Mouse (Mus musculus): Measurements from ENCODE around the gene Gm3776.
"Not testable (repeated sequence)": the region's sequence is repeated elsewhere in the genome, so short reads cannot be mapped to it uniquely, and the experiment has no call there.

Gene Gm3776

DNA sequence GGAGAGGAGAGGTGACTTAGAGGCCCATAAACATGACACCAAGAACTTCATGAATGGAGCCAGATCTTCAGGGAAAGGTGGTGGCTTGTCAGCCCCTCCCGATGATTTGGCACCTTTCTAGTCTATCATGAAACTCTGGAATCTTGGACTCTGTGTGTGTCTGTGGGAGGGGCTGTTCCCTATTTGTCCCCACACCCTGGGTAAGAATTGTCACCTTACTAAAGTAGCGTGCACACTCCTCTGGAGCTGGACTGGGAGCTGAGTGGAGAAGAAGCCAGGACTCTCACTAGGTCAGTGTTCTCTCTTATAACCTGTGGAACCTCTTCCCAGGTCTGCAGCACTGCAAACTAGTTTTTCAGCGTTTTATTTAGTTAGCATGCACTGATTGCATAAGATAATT lies at the start of gene Gm3776:
TSS of gene Gm3776 (plus strand) at position 216 of the 400 bp plus-strand sequence.
- ATAC-seq (ENCODE audit: insufficient number of reproducible peaks, low FRiP score, low TSS enrichment) = not testable (repeated sequence)

DNA sequence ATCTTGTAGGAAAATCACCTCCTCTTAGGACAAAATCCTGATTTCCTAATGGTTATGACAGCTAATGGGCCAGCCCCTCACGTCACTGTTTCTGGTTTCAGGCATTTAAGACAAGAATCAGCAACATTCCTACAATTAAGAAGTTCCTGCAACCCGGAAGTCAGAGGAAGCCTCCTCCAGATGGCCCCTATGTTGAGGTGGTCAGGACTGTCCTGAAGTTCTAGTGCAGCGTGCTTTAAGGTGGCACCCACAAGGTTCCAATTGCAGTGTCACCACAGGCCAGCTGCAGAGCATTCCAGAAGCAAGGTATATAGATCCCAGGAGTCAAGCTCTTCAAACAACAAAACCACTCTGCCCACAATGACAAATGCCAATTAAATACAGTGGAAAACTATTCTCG lies 48.0 kb upstream of the Gm3776 start:
- no peak for ATAC-seq (ENCODE audit: insufficient number of reproducible peaks, low FRiP score, low TSS enrichment)

DNA sequence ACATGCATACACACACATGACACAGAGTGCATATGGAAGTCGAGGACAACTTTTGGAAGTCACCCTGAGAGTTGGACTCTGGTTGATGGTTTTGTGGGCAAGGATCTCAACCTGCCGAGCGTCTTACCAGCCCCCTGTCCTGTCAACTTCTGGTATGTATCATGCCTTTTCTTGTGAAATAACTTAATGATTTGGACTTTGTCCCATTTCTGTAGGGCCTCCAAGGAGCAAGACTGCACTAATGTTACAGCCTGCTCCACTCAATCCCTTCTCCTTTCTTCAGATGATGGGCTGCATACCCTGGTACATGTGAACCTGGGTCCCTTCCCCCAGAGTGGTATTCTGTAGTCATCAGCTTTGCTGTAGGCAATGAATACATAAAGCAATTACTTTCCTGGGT lies 46.9 kb upstream of the Gm3776 start:
- no peak for ATAC-seq (ENCODE audit: insufficient number of reproducible peaks, low FRiP score, low TSS enrichment)

DNA sequence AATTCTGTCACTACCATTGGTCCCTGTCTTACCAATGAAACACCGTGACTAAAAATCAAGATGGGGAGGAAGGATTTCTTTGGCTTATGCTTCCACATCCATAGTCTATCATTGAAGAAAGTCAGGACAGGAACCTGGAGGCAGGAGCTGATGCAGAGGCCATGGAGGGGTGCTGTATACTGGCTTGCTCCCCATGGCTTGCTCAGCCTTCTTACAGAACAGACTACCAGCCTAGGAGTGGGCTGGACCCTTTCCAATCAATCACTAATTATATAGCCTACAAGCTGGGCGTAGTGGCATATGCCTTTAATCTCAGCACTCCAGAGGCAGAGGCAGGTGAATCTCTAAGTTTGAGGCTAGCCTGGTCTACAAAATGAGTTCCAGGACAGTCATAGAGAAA lies 46.1 kb upstream of the Gm3776 start:
- no peak for ATAC-seq (ENCODE audit: insufficient number of reproducible peaks, low FRiP score, low TSS enrichment)

DNA sequence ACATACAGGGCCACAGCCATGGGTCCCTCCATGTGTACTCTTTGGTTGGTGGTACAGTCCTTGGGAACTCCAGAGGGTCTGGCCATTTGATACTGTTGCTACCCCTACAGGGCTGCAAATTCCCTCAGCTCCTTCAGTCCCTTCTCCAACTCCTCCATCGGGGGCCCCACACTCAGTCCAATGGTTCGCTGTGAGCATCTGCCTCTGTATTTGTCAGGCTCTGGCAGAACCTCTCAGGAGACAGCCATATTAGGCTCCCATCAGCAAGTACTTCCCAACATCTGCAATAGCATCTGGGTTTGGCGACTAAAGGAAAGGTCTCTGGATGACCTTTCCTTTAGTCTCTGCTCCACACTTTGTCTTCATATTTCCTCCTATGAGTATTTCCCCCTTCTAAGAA lies 45.4 kb upstream of the Gm3776 start:
- ATAC-seq (ENCODE audit: insufficient number of reproducible peaks, low FRiP score, low TSS enrichment) = no peak

DNA sequence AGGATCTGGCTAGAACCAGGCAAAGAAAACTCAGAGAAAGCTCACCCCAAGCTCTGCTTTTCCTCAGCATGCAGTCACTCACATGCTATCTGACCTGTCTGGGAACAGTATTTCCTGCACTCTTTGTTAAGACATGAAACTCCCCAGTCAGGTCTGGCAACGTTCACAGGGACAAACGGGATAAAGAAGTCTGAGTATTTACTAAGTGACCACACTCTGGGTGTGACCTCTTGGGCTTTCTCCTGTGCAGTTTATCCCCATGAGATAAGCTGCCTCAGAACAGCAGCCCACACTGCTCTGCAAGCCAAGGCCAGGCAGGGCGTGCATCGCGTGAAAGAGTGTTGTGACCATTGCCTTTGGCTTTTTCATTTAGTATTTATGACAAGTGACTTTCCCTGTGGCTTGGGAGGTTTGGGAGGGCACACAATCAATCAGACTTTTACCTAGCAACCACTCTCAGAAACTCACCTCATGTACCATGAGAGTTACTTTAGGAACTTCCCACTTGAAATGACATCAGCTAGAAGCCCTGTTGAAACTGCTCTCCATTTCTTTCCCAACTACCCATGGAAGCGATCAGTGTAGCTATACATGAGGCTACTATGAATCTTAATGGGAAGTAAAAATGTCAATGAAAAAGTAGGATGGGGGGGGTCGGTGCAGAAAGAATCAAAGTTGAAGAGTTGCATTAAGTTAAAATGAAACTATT lies 44.4 kb upstream of the Gm3776 start:
- ATAC-seq (ENCODE audit: insufficient number of reproducible peaks, low FRiP score, low TSS enrichment) = no peak

DNA sequence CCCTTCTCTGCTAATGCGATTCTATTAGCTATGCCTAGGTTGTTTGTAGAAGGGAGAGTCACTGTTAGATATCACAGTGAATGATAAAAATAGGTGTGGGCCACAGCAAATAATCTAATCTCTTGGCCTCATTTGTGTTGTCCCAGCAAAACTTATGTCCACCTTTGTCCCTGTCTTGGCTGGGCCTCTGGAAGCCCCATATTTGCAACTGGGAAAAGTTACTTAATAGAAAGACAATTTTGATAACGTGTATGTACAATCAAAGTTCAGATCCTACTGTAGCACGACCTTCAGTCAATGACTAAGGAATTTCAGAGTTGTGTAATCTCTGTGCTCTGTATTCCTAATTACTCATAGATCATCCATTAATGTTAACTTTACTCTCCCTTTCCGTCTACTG lies 39.9 kb upstream of the Gm3776 start:
- ATAC-seq (ENCODE audit: insufficient number of reproducible peaks, low FRiP score, low TSS enrichment) = no peak

DNA sequence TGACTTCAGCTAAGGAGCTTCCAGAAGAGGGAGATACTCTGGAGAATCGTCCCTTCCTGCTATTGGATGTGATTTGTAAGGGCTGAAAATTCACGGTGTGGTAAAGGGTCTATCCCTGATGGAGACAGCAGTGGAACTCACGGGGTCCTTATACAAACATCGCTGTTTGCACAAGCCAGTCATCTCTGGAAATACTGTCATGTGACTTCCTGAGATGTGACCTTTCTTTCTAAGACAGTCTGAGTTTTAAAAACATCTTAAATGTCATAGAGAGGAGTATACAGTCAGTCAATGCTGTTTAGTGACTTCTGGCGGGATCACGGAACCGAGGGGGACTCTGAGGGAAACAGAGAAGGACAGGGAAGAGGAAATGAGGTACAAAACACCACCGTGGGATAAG lies 34.3 kb upstream of the Gm3776 start:
- ATAC-seq (ENCODE audit: insufficient number of reproducible peaks, low FRiP score, low TSS enrichment) = no peak

DNA sequence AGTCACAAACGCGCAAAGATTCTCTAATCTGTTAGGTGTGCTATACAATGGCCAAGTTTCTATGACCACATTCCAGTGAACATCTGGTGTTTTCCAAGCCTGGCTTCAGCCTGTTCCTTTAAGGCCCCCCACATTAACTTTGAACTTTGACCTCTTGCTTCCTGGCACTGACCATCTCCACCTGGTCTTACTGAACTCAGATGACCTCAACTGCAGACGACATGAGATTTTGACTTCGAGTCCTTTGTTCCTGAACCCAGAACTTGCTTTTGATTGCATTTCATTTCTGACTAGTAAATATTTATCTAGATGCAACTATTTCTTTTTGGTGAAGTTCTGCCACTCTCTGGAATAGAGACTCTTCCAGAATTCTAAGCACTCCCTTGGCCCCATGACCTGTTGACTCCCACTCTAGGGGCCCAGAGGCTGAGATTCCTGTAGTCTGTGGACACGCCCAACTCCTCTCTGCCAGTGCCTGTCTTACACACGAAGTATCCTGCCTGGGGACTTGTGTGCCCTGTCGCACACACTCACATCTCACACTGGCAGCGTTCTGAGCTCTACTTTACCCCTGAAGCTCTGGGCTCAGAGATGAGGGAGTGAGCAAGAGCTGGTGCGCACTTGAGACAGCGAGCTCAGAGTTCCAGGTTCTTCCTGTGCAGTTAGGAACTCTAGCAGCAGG lies 33.6 kb upstream of the Gm3776 start:
- ATAC-seq (ENCODE audit: insufficient number of reproducible peaks, low FRiP score, low TSS enrichment) = no peak

DNA sequence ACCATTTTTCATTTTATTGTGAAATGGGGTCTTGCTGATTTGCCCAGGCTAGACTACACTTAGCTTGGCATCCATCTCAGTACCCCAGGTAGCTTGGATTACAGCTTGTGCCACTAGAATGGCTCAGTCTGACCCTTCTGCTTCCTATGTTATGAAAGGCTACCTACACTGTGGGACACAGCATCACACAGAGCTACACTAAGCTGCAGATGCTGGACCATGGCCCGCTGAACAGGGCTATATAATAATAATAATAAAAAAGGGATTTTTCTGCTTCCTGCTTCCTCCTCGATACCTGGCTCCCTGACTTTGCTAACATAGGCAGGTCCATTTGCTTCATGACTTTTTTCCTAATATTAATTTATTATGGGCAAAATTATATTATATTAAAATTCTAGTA lies 32.5 kb upstream of the Gm3776 start:
- no peak for ATAC-seq (ENCODE audit: insufficient number of reproducible peaks, low FRiP score, low TSS enrichment)

DNA sequence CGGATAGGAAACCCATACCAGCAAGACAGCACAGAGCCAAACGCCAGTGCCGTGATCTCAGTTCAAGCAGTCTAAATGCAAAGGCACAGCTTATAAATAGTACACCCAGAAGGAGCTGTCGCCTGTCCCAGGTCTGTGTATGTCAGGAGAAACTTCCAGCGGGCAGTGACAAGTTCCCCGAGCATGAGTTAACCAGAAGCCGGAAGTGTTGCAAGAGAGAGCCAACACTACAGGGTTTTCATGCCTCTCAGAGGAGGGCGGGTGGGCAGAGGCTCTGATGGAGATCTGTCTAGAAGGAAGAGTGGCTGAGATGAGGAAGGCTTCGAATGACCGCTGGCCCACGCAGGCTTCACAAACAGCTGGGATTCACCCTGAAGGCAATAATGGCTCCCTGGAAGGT lies 31.6 kb upstream of the Gm3776 start:
- ATAC-seq (ENCODE audit: insufficient number of reproducible peaks, low FRiP score, low TSS enrichment) = no peak

DNA sequence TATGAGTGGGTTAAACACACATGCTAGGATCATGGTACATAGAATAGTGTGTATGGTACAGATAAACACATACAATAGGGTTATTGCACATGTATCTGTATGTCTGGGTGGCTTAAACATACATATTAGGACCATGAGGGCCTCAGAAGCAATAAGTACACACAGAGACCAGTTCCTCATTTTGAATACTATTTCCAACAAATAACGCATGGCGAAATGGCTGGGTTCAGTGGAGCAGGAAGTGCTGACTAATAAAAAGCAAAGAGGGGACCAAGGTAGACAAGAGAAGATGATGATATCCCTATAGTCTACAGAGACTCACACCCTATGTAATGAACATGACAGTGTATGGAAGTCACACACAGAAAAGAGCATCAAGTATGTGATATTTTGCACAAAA lies 28.8 kb upstream of the Gm3776 start:
- ATAC-seq (ENCODE audit: insufficient number of reproducible peaks, low FRiP score, low TSS enrichment) = no peak

DNA sequence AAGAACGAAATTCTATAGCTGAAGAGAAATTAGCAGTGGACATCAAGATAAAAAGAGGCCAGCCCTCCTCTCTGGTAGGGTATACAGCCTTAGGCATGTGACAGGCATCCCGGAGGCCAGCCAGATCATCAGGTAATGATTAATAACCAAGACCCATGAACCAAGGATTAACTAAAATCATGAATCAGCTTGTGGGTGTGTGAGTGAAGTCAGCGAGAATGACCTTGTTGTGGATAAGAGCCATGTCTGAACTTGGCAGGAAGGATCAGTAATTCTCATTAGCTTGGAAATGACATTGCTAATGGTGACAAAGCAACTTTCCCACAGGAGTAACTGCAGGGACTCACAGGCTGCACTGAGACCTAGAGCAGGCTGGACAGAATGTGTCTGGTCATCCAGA lies 27.3 kb upstream of the Gm3776 start:
- not testable (repeated sequence) for ATAC-seq (ENCODE audit: insufficient number of reproducible peaks, low FRiP score, low TSS enrichment)

DNA sequence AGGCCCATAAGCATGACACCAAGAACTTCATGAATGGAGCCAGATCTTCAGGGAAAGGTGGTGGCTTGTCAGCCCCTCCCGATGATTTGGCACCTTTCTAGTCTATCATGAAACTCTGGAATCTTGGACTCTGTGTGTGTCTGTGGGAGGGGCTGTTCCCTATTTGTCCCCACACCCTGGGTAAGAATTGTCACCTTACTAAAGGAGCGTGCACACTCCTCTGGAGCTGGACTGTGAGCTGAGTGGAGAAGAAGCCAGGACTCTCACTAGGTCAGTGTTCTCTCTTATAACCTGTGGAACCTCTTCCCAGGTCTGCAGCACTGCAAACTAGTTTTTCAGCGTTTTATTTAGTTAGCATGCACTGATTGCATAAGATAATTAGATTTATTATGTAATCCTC lies 26.5 kb upstream of the Gm3776 start, which contains the start of gene Gsta1:
TSS of gene Gsta1 (plus strand) at position 196 of the 400 bp plus-strand sequence.
- not testable (repeated sequence) for ATAC-seq (ENCODE audit: insufficient number of reproducible peaks, low FRiP score, low TSS enrichment)

DNA sequence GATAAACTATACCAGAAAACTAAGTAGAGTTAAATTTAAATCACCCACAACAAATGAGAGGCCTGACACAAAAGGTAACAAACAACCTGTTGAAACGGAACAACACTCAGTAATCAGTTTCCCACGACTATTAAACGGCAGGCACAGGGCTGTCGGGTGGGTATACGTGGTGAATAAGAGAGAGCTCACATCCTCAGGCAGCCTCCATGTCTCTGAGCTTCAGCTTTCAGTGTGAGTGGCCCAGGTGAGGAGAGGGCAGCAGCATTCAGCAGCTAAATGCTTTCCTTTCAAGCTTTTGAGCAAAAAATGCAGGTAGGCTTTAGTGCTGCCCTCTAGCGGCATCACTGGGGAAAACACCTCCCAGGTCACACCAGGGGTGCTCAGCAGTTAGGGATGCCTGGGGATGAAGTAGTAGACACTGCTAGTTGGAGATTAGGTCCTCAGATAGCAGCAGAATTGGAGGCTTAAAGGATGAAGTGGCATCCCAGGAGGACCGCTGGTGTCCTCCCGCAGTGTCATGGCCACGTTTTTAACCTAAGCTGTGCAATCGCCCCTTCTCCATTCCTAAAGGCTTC lies 23.7 kb upstream of the Gm3776 start:
- ATAC-seq (ENCODE audit: insufficient number of reproducible peaks, low FRiP score, low TSS enrichment) = 0 out of 2 replicates have a peak, but pooled peaks have one; percentile 36

DNA sequence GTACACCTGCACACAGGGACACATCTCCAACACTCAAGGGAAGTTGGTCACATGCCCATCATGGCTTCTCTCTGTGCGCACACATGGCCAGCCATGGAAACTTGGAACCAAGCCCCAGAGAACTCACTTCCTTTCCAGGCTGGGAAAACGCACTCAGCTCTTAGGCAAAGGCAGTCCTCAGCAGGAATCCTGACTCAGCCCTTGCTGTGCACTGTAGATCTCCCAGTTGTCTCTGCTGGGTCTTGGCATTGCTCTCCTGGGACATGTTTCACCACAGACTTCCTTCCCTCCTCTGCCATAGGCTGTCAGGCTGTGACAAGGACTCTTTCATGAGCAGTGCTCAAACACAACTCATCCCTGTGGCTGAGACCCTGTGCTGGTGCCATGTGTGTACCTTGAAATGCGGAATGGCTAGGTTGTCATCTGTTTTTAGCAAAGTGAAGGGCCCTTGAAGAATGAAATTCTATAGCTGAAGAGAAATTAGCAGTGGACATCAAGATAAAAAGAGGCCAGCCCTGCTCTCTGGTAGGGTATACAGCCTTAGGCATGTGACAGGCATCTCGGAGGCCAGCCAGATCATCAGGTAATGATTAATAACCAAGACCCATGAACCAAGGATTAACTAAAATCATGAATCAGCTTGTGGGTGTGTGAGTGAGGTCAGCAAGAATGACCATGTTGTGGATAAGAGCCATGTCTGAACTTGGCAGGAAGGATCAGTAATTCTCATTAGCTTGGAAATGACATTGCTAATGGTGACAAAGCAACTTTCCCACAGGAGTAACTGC lies 1.1 kb upstream of the Gm3776 start:
- ATAC-seq (ENCODE audit: insufficient number of reproducible peaks, low FRiP score, low TSS enrichment) = not testable (repeated sequence)

DNA sequence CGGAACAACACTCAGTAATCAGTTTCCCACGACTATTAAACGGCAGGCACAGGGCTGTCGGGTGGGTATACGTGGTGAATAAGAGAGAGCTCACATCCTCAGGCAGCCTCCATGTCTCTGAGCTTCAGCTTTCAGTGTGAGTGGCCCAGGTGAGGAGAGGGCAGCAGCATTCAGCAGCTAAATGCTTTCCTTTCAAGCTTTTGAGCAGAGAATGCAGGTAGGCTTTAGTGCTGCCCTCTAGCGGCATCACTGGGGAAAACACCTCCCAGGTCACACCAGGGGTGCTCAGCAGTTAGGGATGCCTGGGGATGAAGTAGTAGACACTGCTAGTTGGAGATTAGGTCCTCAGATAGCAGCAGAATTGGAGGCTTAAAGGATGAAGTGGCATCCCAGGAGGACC lies 2.8 kb downstream of the Gm3776 start:
- ATAC-seq (ENCODE audit: insufficient number of reproducible peaks, low FRiP score, low TSS enrichment) = peak; percentile 31; the same call in 1 of the 2 replicates

DNA sequence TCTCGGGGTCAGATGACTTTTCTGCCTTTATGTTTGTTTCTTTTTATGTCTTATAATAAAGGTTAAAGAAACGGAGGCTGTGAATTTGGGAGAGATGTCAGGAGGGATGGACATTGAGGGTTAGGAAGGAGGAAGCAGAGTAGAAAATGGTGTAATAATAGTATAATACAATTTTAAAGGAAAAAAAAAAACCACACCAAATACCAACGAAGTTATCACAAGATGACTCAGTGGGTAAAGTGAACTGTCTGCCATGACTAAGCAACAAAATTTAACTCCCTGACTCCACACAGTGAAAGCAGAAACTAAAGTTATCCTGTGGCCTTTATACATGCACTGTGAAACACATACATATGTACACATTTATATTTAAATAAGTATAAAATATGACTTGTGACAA lies 14.0 kb downstream of the Gm3776 start:
- ATAC-seq (ENCODE audit: insufficient number of reproducible peaks, low FRiP score, low TSS enrichment) = not testable (repeated sequence)

DNA sequence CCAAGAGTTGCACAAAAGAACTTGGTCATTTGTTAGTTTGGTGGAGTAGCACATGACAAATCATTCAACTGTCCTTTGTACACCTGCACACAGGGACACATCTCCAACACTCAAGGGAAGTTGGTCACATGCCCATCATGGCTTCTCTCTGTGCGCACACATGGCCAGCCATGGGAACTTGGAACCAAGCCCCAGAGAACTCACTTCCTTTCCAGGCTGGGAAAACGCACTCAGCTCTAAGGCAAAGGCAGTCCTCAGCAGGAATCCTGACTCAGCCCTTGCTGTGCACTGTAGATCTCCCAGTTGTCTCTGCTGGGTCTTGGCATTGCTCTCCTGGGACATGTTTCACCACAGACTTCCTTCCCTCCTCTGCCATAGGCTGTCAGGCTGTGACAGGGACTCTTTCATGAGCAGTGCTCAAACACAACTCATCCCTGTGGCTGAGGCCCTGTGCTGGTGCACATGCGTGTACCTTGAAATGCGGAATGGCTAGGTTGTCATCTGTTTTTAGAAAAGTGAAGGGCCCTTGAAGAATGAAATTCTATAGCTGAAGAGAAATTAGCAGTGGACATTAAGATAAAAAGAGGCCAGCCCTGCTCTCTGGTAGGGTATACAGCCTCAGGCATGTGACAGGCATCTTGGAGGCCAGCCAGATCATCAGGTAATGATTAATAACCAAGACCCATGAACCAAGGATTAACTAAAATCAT lies 25.2 kb downstream of the Gm3776 start:
- ATAC-seq (ENCODE audit: insufficient number of reproducible peaks, low FRiP score, low TSS enrichment) = not testable (repeated sequence)

DNA sequence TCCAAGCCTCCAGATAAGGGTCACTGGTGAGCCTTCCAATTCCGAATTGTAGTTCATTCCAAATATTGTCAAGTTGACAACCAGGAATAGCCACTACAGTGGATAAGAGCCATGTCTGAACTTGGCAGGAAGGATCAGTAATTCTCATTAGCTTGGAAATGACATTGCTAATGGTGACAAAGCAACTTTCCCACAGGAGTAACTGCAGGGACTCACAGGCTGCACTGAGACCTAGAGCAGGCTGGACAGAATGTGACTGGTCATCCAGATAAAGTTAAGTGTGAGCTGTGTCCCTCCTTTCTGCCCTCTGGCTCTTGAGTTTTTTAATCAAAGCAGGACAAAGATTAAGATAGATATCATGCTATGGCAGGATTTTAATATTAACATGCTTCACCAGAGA lies 32.1 kb downstream of the Gm3776 start:
- not testable (repeated sequence) for ATAC-seq (ENCODE audit: insufficient number of reproducible peaks, low FRiP score, low TSS enrichment)

Measured in cerebellum, adult (tissue).